Mouse (Mus musculus): Measurements from ENCODE around the gene Gm13698. TPM values are rescaled to one million over a fixed set of nuclear protein-coding genes. Genes with fewer than 3 reads are reported as not detected.
"Not testable (repeated sequence)": the region's sequence is repeated elsewhere in the genome, so short reads cannot be mapped to it uniquely, and the experiment has no call there.

The Gm13698 gene
- polyA plus RNA-seq, 1 experiment from 2014 or later, result not detected

DNA sequence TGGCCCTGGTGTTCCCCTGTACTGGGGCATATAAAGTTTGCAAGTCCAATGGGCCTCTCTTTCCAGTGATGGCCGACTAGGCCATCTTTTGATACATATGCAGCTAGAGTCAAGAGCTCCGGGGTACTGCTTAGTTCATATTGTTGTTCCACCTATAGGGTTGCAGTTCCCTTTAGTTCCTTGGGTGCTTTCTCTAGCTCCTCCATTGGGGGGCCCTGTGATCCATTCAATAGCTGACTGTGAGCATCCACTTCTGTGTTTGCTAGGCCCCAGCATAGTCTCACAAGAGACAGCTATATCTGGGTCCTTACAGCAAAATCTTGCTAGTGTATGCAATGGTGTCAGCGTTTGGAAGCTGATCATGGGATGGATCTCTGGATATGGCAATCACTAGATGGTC lies 39.0 kb downstream of the Gm13698 start:
- not testable (repeated sequence) for ATAC-seq (ENCODE audit: low FRiP score); H3K4me2 ChIP-seq
- WGBS, result 89% methylated on average over 3 of the region's 3 CpGs

More for the DNA sequence above, 39.0 kb downstream of the Gm13698 start:
- not testable (repeated sequence) for H3K27me3 ChIP-seq; H3K27ac ChIP-seq; H3K4me1 ChIP-seq; H3K36me3 ChIP-seq (replicated peaks); H3K4me3 ChIP-seq (replicated peaks); H3K9me3 ChIP-seq; H3K9ac ChIP-seq

Other genes with a start within 250 kb of the Gm13698 start
- gene Itgav, start 231.3 kb upstream of the Gm13698 start, polyA plus RNA-seq (2016; fragmentation: Nextera tagmentation; extraction: Ambion mirVana), result 44.4 and 46.5 TPM in 2 replicates
- 57.9 and 68.7 TPM in 2 replicates for gene Fam171b, start 143.1 kb upstream of the Gm13698 start, polyA plus RNA-seq (2016; fragmentation: Nextera tagmentation; extraction: Ambion mirVana)
- not detected in 2 replicates for gene Zswim2, start 14.5 kb upstream of the Gm13698 start, polyA plus RNA-seq (2016; fragmentation: Nextera tagmentation; extraction: Ambion mirVana)
- gene Gm13693, start 5.8 kb downstream of the Gm13698 start, polyA plus RNA-seq (2016; fragmentation: Nextera tagmentation; extraction: Ambion mirVana), result not detected in 2 replicates
- not detected in 2 replicates for gene Gm13695, start 11.6 kb downstream of the Gm13698 start, polyA plus RNA-seq (2016; fragmentation: Nextera tagmentation; extraction: Ambion mirVana)
- gene Gm13696, start 17.4 kb downstream of the Gm13698 start, polyA plus RNA-seq (2016; fragmentation: Nextera tagmentation; extraction: Ambion mirVana), result not detected in 2 replicates
- not detected in 2 replicates for gene Gm13694, start 23.2 kb downstream of the Gm13698 start, polyA plus RNA-seq (2016; fragmentation: Nextera tagmentation; extraction: Ambion mirVana)
- gene Gm13697, start 29.1 kb downstream of the Gm13698 start, polyA plus RNA-seq (2016; fragmentation: Nextera tagmentation; extraction: Ambion mirVana), result not detected in 2 replicates
- not detected in 2 replicates for gene Gm13691, start 34.9 kb downstream of the Gm13698 start, polyA plus RNA-seq (2016; fragmentation: Nextera tagmentation; extraction: Ambion mirVana)

Data from forebrain, embryonic 12.5 days (tissue).